Mouse (Mus musculus) forebrain, embryonic 16.5 days (tissue): ENCODE results near the gene Hnrnpdl. TPM values are rescaled to one million over a fixed set of nuclear protein-coding genes. Genes with fewer than 3 reads are reported as not detected.
A peak's percentile ranks its signal among the peaks of the same experiment; 100 is the strongest.

Experiments used
- ATAC-seq: fragments of 200-750 bp; cut with Nextera tagmentation; 2 replicates; pipeline ENCODE4 v1.8.0; 2017; ENCODE audit warnings: mild to moderate bottlenecking, moderate library complexity
- H3K27ac ChIP-seq: fragments of 300-500 bp; sonication (generic); 2 replicates; pipeline ENCODE4 v1.5.1; 2014; ENCODE audit warnings: low read length, control low read depth
- H3K27me3 ChIP-seq: fragments of 300-500 bp; sonication (generic); replicated peaks from 2 replicates; pipeline ENCODE4 v1.6.1; 2014; ENCODE audit warnings: low read length; ENCODE audit not compliant: control insufficient read depth, insufficient read depth
- H3K36me3 ChIP-seq: fragments of 300-500 bp; sonication (generic); 2 replicates; pipeline ENCODE4 v1.6.1; 2014; ENCODE audit not compliant: control insufficient read depth, insufficient read depth
- H3K4me1 ChIP-seq: fragments of 300-500 bp; sonication (generic); replicated peaks from 2 replicates; pipeline ENCODE4 v1.6.1; 2014; ENCODE audit warnings: low read length; ENCODE audit not compliant: control insufficient read depth, insufficient read depth
- H3K4me2 ChIP-seq: fragments of 300-500 bp; sonication (generic); 2 replicates; pipeline ENCODE4 v1.6.1; 2014; ENCODE audit warnings: mild to moderate bottlenecking, low read length, control low read depth
- H3K4me3 ChIP-seq: fragments of 300-500 bp; sonication (generic); replicated peaks from 2 replicates; pipeline ENCODE4 v1.5.1; 2014; ENCODE audit warnings: mild to moderate bottlenecking, low read length, control low read depth
- H3K9ac ChIP-seq: fragments of 300-500 bp; sonication (generic); replicated peaks from 2 replicates; pipeline ENCODE4 v1.6.1; 2014; ENCODE audit warnings: low read depth, low read length, control low read depth
- H3K9me3 ChIP-seq: fragments of 300-500 bp; sonication (generic); 2 replicates; pipeline ENCODE4 v1.6.1; 2016; ENCODE audit warnings: low read length; ENCODE audit not compliant: control insufficient read depth
- WGBS: fragments of 180-500 bp; shearing (Covaris S2); extraction: QIAGEN DNeasy Blood & Tissue Kit; methylation state at CpG from one replicate; pipeline ENCODE4 v1.1.7; 2014; 5-methylcytosine and 5-hydroxymethylcytosine counted together
- polyA plus RNA-seq: library from polyadenylated mRNA; unstranded; fragments of >200 nt; fragmentation: Nextera tagmentation; extraction: Ambion mirVana; gene quantifications from 2 replicates; pipeline ENCODE4 v1.2.1, GENCODE M21; 2015

Gene Hnrnpdl
- polyA plus RNA-seq, 1 experiment from 2014 or later: 250 TPM

GRCm38 (mm10) chr5:100040281-100040784 lies 869 bp upstream of the Hnrnpdl start:
- peaks cover 43% of the 10 kb centered on the region for H3K4me1 ChIP-seq
- H3K9ac ChIP-seq: peak overlapping the region; percentile 100
- H3K27ac ChIP-seq: peak overlapping the region; percentile 100
- WGBS: 1% methylated on average over 19 of the region's 19 CpGs
- no peaks in the 10 kb centered on the region for H3K9me3 ChIP-seq
- peak overlapping the region; percentile 70 for H3K4me2 ChIP-seq
- peaks cover 4% of the 10 kb centered on the region; the same call in 1 of the 2 replicates for H3K36me3 ChIP-seq
- no peak for ATAC-seq
- H3K4me3 ChIP-seq: peak overlapping the region; percentile 97
- no peaks in the 10 kb centered on the region for H3K27me3 ChIP-seq

- Histone ChIP-seq H3K9me3 (no peaks in the 10 kb centered on the region), H3K4me3 (peak overlapping the region; percentile 97), H3K27me3 (no peaks in the 10 kb centered on the region), H3K4me1 (peaks cover 44% of the 10 kb centered on the region), H3K27ac (peak overlapping the region; percentile 100), H3K9ac (peak overlapping the region; percentile 100), H3K4me2 (peak overlapping the region; percentile 47), H3K36me3 (peaks cover 7% of the 10 kb centered on the region)
- under 1% methylated on average over 106 of the region's 113 CpGs for WGBS
- ATAC-seq: peak; percentile 79
Measured at GRCm38 (mm10) chr5:100038714-100039601, 506 bp downstream of the Hnrnpdl start.

GRCm38 (mm10) chr5:100037965-100038713 lies 1.3 kb downstream of the Hnrnpdl start:
- Histone ChIP-seq H3K9me3 (no peaks in the 10 kb centered on the region), H3K4me3 (peak overlapping the region; percentile 97), H3K9ac (peak overlapping the region; percentile 100), H3K36me3 (peaks cover 11% of the 10 kb centered on the region), H3K27me3 (no peaks in the 10 kb centered on the region), H3K27ac (peak overlapping the region; percentile 100), H3K4me2 (peak overlapping the region; percentile 99), H3K4me1 (peaks cover 38% of the 10 kb centered on the region)
- under 1% methylated on average over 41 of the region's 45 CpGs for WGBS
- peak; percentile 32 for ATAC-seq

- peaks cover 20% of the 10 kb centered on the region for H3K36me3 ChIP-seq
- H3K9ac ChIP-seq: peak overlapping the region; percentile 29
- H3K4me2 ChIP-seq: peak overlapping the region; percentile 99
- no peak for ATAC-seq
- no peaks in the 10 kb centered on the region for H3K9me3 ChIP-seq
- peaks cover 31% of the 10 kb centered on the region for H3K4me1 ChIP-seq
- 13% methylated on average over 7 of the region's 7 CpGs for WGBS
- H3K27ac ChIP-seq: no peak overlapping the region
- H3K27me3 ChIP-seq: no peaks in the 10 kb centered on the region
- H3K4me3 ChIP-seq: peak overlapping the region; percentile 97
Measured at GRCm38 (mm10) chr5:100036681-100037080, 2.8 kb downstream of the Hnrnpdl start.

- Histone ChIP-seq H3K4me1 (peaks cover 26% of the 10 kb centered on the region), H3K27me3 (no peaks in the 10 kb centered on the region), H3K9me3 (no peaks in the 10 kb centered on the region), H3K4me2 (peak overlapping the region; percentile 99), H3K9ac (no peak overlapping the region), H3K36me3 (peaks cover 20% of the 10 kb centered on the region), H3K27ac (no peak overlapping the region), H3K4me3 (peak overlapping the region; percentile 14)
- WGBS: 32% methylated on average over 7 of the region's 7 CpGs
- ATAC-seq: no peak
Measured at GRCm38 (mm10) chr5:100035950-100036349, 3.5 kb downstream of the Hnrnpdl start.

- H3K27ac ChIP-seq: no peak overlapping the region
- no peak overlapping the region for H3K4me2 ChIP-seq
- WGBS: 76% methylated on average over 3 of the region's 3 CpGs
- no peak overlapping the region for H3K4me3 ChIP-seq
- no peaks in the 10 kb centered on the region for H3K9me3 ChIP-seq
- no peak for ATAC-seq
- no peaks in the 10 kb centered on the region for H3K27me3 ChIP-seq
- H3K36me3 ChIP-seq: peaks cover 20% of the 10 kb centered on the region
- no peak overlapping the region for H3K9ac ChIP-seq
- H3K4me1 ChIP-seq: peaks cover 37% of the 10 kb centered on the region
Measured at GRCm38 (mm10) chr5:100032646-100033045, 6.8 kb downstream of the Hnrnpdl start.

GRCm38 (mm10) chr5:100032107-100032506 lies 7.4 kb downstream of the Hnrnpdl start:
- no peak overlapping the region for H3K4me2 ChIP-seq
- ATAC-seq: no peak
- no peaks in the 10 kb centered on the region for H3K27me3 ChIP-seq
- no peak overlapping the region for H3K9ac ChIP-seq
- H3K4me3 ChIP-seq: no peak overlapping the region
- peaks cover 32% of the 10 kb centered on the region for H3K4me1 ChIP-seq
- WGBS: 76% methylated on average over 2 of the region's 2 CpGs
- H3K9me3 ChIP-seq: no peaks in the 10 kb centered on the region
- H3K27ac ChIP-seq: no peak overlapping the region
- H3K36me3 ChIP-seq: peaks cover 20% of the 10 kb centered on the region

- H3K9me3 ChIP-seq: no peaks in the 10 kb centered on the region
- H3K27me3 ChIP-seq: no peaks in the 10 kb centered on the region
- H3K4me2 ChIP-seq: no peak overlapping the region
- no peak overlapping the region for H3K9ac ChIP-seq
- WGBS: 10% methylated on average over 6 of the region's 6 CpGs
- H3K27ac ChIP-seq: peak overlapping the region; percentile 80
- H3K4me1 ChIP-seq: peaks cover 18% of the 10 kb centered on the region
- H3K36me3 ChIP-seq: peaks cover 17% of the 10 kb centered on the region
- no peak overlapping the region for H3K4me3 ChIP-seq
- ATAC-seq: peak; percentile 91
Measured at GRCm38 (mm10) chr5:100030069-100030468, 9.4 kb downstream of the Hnrnpdl start.

GRCm38 (mm10) chr5:100024868-100025267 lies 14.6 kb downstream of the Hnrnpdl start:
- H3K4me2 ChIP-seq: no peak overlapping the region
- H3K9ac ChIP-seq: no peak overlapping the region
- H3K4me1 ChIP-seq: peaks cover 5% of the 10 kb centered on the region
- ATAC-seq: no peak
- H3K4me3 ChIP-seq: no peak overlapping the region
- H3K27ac ChIP-seq: no peak overlapping the region
- 91% methylated on average over 1 of the region's 1 CpGs for WGBS
- no peaks in the 10 kb centered on the region for H3K9me3 ChIP-seq
- no peaks in the 10 kb centered on the region for H3K36me3 ChIP-seq
- H3K27me3 ChIP-seq: no peaks in the 10 kb centered on the region
